Mouse (Mus musculus) spleen, adult 2 months (tissue): Measurements from ENCODE around the gene Ostm1.

Source experiments
- CTCF ChIP-seq: fragments of 200-500 bp; IDR thresholded peaks from 2 replicates; pipeline ENCODE4 v1.5.1; 2011; ENCODE audit warnings: mild to moderate bottlenecking, inconsistent platforms; ENCODE audit not compliant: insufficient read depth, insufficient read length, insufficient replicate concordance; ENCODE audit errors: extremely low read depth
- POLR2A ChIP-seq: fragments of 200-500 bp; IDR thresholded peaks from 2 replicates; pipeline ENCODE4 v1.6.1; 2011; ENCODE audit warnings: low read depth, low read length, inconsistent platforms

DNA sequence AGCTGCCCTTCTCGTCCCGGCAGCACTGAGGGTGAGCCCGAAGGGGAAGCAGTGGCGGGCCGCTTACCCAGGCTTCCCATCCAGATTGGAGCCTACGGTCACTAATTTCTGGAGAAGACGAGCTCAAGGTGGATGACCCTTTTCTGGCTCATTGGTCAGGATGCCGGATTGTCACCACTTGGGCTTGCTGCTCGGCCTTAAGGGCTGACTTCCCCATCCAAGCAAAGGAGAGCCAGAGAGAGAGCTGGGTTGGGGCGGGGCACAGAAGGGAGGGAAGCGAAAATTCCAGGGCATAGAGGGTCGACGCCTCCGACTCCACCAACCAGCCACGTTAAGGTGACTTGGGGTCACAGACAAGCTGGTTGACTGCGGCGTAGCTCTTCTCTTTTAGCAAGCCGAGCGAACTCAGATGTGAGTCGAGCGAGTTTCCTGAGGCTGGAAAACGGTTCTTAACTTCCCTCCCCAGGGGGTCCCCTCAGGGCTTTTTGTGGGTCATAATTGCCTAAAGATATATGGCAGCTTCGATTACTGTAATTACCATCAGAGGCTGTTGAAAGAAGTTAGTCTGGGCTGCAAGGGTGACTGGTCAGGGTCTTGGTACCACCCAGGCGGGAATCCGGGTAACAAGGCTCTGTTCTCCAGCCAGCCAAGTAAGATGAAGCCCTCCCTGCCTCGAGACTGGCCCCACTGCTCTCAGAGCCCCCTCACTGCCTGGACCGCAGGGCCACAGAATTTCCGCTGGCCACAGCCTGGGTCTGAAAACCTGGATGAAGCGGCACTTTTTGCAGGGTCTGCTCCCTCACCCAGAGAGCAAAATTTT lies 3.3 kb upstream of the Ostm1 start:
- TF ChIP-seq CTCF = no peak
- no peak for TF ChIP-seq POLR2A
